Mouse (Mus musculus) pancreas, adult 10 weeks (tissue): ENCODE measurements around the gene Cd8b1. TPM values are rescaled to one million over a fixed set of nuclear protein-coding genes. Genes with fewer than 3 reads are reported as not detected.

Experiments used
- polyA plus RNA-seq: library from polyadenylated mRNA; stranded (reverse); fragments of 350-450 nt; fragmentation: Illumina TruSeq; extraction: RNeasy Lipid Tissue Mini Kit (QIAGEN cat#74804); gene quantifications from one replicate; pipeline ENCODE4 v1.2.3, GENCODE M21; 2015; ENCODE audit warnings: low read depth, low replicate concordance; ENCODE audit not compliant: insufficient read depth

Cd8b1 gene
- not detected for polyA plus RNA-seq

DNA sequence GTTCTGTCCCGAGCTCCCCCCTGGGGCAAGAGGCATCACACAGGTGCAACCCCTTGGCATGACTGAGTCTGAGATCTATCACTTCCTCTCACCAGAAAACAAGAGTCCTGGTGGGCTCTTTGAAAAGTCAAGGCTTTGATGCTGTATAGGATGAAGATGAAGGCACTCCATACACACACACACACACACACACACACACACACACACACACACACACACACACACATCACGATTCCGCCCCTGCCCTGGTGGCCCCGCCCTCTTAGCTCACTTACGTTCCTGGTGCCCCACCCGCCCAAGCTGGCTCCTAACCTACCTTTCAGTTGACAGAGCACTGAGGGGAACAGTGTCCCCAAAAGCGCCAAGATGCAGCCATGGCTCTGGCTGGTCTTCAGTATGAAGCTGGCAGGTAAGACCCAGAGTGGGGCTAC lies at the start of gene Cd8b1:
Gene Cd8b1 (plus strand): TSS at position 298 of the 431 bp plus-strand sequence.

DNA sequence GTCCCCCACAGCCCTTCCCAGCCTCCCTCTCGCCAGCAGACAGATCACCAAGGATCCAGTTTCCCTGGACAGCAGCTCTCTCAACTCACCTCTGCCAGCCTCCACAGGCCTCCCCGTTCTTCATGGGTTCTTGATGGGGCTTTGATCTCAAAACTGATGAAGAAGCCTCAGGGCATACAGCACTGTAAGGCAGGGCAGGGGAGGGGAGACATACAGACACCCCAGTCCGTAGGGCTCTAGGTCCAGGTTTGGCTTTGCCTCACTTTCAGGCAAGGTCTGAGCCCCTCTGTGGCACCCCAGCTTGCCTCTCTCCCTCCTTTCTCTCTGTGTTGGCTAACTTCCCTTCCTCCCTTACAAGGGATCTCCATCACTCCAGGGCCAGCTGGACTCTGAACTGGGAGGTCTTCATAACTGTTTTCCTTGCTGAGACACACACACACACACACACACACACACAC lies 733 bp upstream of the Cd8b1 start, which contains the start of gene Smyd1:
Gene Smyd1 (minus strand): TSS at position 408 of the 458 bp plus-strand sequence.

DNA sequence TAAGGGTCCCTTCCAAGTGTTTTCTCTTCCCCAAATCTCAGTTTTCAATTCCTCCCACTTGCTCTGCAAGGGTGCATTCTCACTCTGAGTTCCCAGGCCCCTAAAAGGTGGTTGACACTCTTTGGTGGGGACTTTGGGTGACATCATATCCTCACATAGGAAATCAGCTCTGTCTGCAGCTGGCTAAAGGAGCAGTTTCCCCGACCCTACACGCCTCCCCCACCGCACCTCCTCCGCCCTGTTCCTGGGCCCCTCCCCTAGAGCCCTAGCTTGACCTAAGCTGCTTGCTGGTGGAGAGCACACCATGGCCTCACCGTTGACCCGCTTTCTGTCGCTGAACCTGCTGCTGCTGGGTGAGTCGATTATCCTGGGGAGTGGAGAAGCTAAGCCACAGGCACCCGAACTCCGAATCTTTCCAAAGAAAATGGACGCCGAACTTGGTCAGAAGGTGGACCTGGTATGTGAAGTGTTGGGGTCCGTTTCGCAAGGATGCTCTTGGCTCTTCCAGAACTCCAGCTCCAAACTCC lies 50.7 kb downstream of the Cd8b1 start, which contains the start of gene Cd8a:
Gene Cd8a (plus strand): TSS at position 179 of the 527 bp plus-strand sequence.

Other genes with a start within 250 kb of the Cd8b1 start
- gene Thnsl2, start 178.3 kb upstream of the Cd8b1 start, polyA plus RNA-seq = 4.9 TPM
- gene Fabp1, start 123.0 kb upstream of the Cd8b1 start, polyA plus RNA-seq = not detected
- 9.7 TPM for gene Krcc1, start 51.1 kb upstream of the Cd8b1 start, polyA plus RNA-seq
- gene Smyd1, start 555 bp upstream of the Cd8b1 start, polyA plus RNA-seq = not detected
- gene Cd8a, start 50.6 kb downstream of the Cd8b1 start, polyA plus RNA-seq = not detected
- gene Rmnd5a, start 117.8 kb downstream of the Cd8b1 start, polyA plus RNA-seq = 11.4 TPM
- 6.2 TPM for gene Rnf103, start 171.1 kb downstream of the Cd8b1 start, polyA plus RNA-seq
- 22.5 TPM for gene Chmp3, start 221.0 kb downstream of the Cd8b1 start, polyA plus RNA-seq